Mouse (Mus musculus) brain, embryonic 18.5 days (tissue): ENCODE results near the gene Cfap161.

Experiments used
- DNase-seq: peaks from one replicate; pipeline ENCODE4 v3.0.0-alpha.2; 2012; ENCODE audit warnings: low read depth, low spot score

The Cfap161 gene

GRCm38 (mm10) chr7:83794705-83795104 lies at the start of gene Cfap161:
TSS of gene Cfap161 (minus strand) at chr7:83794880.
- peak; percentile 42 for DNase-seq

GRCm38 (mm10) chr7:83842486-83843259 lies 48.0 kb upstream of the Cfap161 start:
- DNase-seq = no peak

DNA sequence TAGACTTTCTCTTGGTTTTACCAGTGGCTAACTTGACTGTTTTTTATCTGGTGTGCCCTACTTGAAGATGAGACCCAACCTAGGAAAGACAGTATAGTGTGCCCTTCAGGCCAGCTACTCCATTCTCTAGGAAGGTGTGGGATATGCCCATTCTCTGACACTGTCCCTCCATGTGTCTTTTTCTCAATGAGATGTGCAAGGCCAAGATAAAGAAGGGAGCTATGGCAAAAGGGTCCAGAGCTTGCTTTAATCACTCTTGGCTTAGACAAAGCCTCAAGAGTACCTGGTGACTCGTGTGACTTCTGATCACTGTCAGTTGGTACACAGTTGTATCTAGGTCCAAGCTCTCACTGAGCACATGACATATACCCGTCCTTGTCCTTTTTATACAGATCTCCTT lies 45.4 kb upstream of the Cfap161 start:
- DNase-seq = no peak

DNA sequence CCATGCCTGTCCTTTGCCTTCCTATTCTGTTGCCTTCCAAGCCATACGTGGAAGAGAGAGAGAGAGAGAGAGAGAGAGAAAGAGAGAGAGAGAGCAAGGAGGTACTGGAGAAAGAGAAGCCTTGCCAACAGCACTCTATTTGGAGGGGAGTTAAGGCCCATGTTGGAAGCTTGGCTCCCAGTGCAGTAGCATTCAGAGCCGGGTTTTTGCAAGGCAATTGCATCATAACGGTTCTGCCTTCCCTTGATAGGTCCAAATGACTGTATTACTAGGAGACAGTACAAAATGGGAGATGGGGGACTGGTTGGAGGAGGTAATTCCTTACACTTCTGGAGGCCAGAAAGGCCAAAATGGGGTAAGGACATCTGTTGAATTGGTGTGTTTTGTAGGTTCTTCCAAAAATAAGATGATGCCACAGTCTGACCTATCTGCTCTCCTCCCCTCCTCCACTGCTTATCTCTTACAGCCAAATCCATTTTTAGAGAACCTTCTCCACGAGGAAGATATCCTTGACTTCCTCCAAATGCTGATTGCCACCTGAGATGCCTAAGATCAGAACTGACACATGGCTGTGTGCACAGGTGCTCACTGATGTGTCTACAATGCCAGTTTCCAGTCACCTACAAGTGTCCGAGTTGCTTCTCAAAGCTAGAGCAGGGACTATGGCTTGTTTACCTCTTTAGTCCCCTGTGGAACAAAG lies 44.0 kb upstream of the Cfap161 start:
- no peak for DNase-seq

GRCm38 (mm10) chr7:83829355-83829754 lies 34.7 kb upstream of the Cfap161 start:
- no peak for DNase-seq

GRCm38 (mm10) chr7:83827402-83828076 lies 32.9 kb upstream of the Cfap161 start:
- no peak for DNase-seq

DNA sequence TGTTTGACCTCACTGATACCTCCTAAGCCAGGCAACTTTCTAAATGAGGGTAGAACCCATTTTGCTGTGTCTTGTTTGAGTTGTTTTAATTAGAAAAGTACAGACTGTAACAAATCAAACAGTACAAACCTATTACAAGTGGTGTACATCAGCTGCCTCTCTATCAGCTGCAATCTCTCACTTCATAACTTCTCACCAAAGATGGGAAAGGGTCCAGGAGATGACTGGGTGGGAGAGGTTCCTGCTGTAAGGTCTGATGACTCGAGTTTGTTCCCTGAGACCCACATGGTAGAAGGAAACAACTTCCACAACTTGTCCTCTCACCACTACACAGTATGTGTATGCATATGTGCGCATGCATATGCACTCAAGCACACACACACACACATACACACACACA lies 32.1 kb upstream of the Cfap161 start:
- DNase-seq = no peak

- no peak for DNase-seq
Observed at GRCm38 (mm10) chr7:83821951-83822350, 27.3 kb upstream of the Cfap161 start.

GRCm38 (mm10) chr7:83816886-83817285 lies 22.2 kb upstream of the Cfap161 start:
- no peak for DNase-seq

DNA sequence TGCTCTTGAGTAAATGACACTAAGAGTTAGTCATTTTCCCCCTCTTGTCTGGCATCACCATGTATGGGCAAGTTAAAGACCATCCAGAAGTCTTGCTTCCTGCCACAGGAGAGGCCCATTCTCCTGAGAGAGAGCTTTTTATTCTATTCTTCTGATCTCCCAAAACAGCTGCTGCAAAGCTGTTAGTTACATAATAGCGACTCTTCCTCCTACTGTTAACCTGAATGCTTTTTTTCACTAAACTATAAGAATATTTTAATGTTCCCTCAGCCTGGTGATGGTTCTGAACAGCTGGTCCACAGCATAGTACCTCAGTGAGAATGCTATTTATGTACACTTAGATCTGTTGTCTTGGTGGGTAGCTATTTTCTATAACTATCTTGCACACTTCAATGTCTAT lies 21.0 kb upstream of the Cfap161 start:
- no peak for DNase-seq

GRCm38 (mm10) chr7:83813993-83814392 lies 19.3 kb upstream of the Cfap161 start:
- no peak for DNase-seq

GRCm38 (mm10) chr7:83813465-83813864 lies 18.8 kb upstream of the Cfap161 start:
- DNase-seq = no peak

- DNase-seq = no peak
Observed at GRCm38 (mm10) chr7:83813016-83813415, 18.3 kb upstream of the Cfap161 start.

DNA sequence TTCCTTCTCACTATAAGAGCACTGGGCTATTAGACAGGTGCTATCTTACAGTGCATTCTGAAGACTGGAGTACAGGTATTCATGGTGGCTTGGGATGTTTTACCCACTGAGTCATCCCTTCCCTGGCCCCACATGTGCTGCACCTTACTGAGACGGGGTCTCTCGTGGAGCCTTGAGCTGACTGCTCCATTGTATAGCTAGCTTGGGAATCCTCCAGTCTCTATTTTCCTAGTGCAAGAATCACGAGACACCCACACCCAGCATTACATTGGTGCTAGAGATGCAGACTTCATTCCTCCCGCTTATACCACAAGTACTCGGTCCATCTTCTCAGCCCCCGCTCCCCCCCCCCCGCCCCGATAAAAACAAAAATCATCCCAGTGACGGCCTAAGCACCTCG lies 17.9 kb upstream of the Cfap161 start:
- DNase-seq = no peak

- no peak for DNase-seq
Observed at GRCm38 (mm10) chr7:83811916-83812315, 17.2 kb upstream of the Cfap161 start.

DNA sequence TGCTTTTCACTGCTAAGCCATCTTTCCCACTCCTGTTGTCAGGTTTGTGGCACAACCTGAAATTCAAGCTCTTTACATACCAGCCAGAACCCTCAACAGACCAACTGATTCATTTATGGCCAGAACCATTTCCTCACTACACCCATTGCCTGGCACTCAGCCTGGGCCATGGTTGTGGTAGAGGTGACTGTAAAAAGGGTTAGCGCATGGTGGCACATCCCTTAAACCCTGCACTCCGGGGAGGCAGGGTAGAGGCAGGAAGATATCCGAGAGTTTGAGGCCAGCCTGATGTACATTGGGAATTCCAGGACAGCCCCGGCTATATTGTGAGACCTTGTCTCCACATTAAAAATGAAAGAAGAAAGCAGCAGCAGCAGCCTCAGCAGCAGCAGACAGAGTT lies 16.8 kb upstream of the Cfap161 start:
- no peak for DNase-seq

DNA sequence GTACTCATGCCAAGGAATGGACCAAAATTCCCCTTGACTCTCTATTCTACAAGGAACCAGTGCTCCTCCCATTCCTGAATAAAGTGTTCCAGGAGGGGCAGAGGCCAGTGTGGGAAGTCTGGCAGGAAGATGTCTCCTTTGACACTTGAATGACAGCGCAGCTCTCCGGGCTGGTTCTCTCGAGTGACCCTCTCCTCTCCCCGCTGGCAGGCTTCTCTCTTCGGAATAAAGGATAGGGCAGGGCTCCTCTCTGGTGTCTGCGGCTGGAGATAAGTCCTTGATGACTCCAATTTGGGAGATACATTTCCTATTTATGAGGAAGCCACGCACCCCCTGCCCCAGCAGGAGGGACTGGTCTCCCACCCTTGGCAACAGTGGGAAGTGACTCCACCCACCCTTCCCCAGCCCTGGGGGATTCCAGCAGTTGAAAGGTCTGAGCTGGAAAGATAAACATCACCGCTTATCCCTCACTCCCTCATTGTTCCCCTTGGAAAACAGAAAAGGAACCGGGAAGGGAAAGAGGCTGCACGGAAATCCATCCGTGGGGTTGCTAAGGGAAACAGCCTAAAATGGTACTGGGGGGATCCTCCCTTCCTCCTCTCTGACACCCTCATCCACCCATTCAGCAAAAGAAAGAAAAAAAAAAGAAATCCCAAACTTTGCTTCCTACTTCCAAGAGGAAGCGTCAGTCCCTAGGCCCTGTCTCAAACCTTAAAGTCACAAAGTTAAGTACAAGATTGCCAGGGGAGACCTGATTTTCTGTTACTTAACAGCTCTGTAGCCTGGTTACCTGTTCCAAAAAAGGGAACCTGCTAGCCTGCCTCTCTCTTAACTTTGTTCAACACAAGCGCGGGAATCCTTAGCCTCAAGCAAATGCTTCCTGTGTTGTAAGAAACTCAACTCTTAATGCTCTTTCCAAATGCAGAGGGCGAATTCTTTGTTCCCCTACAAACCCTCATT lies 15.7 kb upstream of the Cfap161 start:
- DNase-seq = no peak

DNA sequence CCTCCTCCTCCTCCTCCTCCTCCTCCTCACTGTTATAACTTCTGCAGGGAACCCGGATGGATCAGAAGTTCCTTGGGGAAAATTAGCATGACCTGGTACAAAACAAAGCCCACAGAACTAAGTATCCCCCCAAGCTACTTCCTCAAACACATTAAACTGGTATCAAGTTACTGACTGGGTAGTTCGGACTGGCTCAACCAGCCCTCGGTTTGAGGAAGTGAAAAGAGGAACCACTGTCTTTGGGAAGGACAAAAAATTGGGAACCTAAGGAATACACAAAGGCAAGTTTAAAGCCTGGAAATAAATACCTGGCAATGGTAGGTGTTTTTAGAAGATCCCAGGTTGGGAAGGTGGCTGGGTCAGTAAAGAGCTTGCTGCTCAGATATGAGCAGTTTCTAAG lies 15.0 kb upstream of the Cfap161 start:
- no peak for DNase-seq

DNA sequence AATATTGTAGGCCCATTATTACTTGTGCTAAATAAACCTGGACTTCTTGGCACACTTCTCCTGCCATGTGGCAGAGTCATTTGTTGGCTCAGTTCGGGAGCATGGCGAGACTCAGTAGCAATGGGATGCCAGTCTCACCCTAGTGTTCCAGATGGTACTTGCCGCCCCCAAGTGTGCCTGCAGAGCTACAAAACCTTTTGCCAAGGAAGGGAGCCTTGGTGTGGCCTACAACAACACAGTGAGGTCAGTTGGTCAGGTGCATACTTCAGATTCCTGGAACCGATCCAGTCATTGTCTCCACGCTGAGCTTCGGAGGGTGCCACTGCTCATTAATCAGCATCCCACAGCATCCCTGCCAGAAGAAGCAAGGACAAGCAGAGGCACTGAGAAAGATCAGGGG lies 14.4 kb upstream of the Cfap161 start:
- DNase-seq = peak; percentile 50

GRCm38 (mm10) chr7:83806934-83807333 lies 12.3 kb upstream of the Cfap161 start:
- DNase-seq = no peak

DNA sequence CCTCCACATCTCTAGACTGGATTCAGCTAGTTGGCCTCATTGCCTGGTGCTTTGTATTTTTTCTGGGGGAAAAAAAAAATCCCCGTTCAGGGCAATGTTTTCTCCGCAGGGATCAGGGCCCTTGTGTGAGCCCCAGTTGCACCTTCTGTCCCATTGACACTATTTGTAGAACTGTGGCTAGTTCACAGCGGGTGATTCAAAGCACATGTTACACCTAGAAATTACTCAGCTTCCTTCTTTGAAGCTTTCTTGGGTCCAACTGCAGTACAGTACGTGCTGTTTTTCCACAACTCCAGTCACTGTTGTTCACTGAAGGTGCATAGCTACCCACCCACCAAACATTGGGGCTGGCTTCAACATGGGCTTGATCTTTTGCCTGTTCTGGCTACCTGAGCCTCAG lies 9.1 kb upstream of the Cfap161 start:
- DNase-seq = no peak

DNA sequence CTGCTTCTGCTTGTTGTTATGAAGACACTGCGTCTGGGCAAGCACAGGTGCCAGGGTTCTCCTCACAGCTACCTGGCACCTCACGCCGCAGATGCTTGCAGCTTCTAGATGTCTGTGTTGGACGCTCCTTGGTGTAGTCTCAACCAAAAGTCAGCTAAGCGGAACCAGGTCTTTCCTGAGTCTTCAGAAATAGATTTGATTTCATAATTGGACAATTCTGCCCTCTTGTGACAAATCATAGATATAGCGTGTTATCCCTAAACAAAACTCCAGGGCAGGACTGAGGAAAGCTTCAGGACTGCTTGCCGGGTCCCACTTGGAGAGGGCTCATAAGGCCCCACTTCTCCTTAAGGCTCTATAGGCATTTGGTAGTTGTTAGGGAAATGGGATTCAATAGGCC lies 7.8 kb upstream of the Cfap161 start:
- no peak for DNase-seq
